Mouse (Mus musculus) cerebellum, postnatal 36 days (tissue): ENCODE data around the gene Ripk4.
A peak's percentile ranks its signal among the peaks of the same experiment; 100 is the strongest.

Experiments
- DNase-seq, 2 experiments: peaks; one replicate each; pipeline ENCODE4 v3.0.0; 2021 to 2022; ENCODE audit warnings: mixed read lengths in 2 of 2

The Ripk4 gene

GRCm38 (mm10) chr16:97763061-97763989 lies at the start of gene Ripk4:
TSS of gene Ripk4 (minus strand) at chr16:97763787.
- DNase-seq, result no peak

- no peak for DNase-seq
Observed at GRCm38 (mm10) chr16:97808881-97809280, 45.3 kb upstream of the Ripk4 start.

- no peak for DNase-seq
Observed at GRCm38 (mm10) chr16:97805646-97806045, 42.1 kb upstream of the Ripk4 start.

- peak; percentile 82 for DNase-seq
Observed at GRCm38 (mm10) chr16:97804680-97805547, 41.3 kb upstream of the Ripk4 start.

- no peak for DNase-seq
Observed at GRCm38 (mm10) chr16:97797950-97798869, 34.6 kb upstream of the Ripk4 start.

- no peak for DNase-seq
Observed at GRCm38 (mm10) chr16:97797212-97797611, 33.6 kb upstream of the Ripk4 start.

GRCm38 (mm10) chr16:97794256-97794655 lies 30.7 kb upstream of the Ripk4 start:
- no peak for DNase-seq

- no peak for DNase-seq
Observed at GRCm38 (mm10) chr16:97783057-97783456, 19.5 kb upstream of the Ripk4 start.

- peak; percentile 79 to 80 for DNase-seq
Observed at GRCm38 (mm10) chr16:97778353-97779025, 14.9 kb upstream of the Ripk4 start.

GRCm38 (mm10) chr16:97766501-97766900 lies 2.9 kb upstream of the Ripk4 start:
- DNase-seq, result no peak

- DNase-seq, result no peak
Observed at GRCm38 (mm10) chr16:97764626-97765025, 1.0 kb upstream of the Ripk4 start.

GRCm38 (mm10) chr16:97763990-97764340 lies 378 bp upstream of the Ripk4 start:
- DNase-seq, result no peak

- no peak for DNase-seq
Observed at GRCm38 (mm10) chr16:97761782-97762181, 1.8 kb downstream of the Ripk4 start.

GRCm38 (mm10) chr16:97759681-97760080 lies 3.9 kb downstream of the Ripk4 start:
- no peak for DNase-seq

GRCm38 (mm10) chr16:97758288-97758687 lies 5.3 kb downstream of the Ripk4 start:
- DNase-seq, result no peak

GRCm38 (mm10) chr16:97756460-97756859 lies 7.1 kb downstream of the Ripk4 start:
- DNase-seq, result no peak

- DNase-seq, result no peak
Observed at GRCm38 (mm10) chr16:97752316-97752941, 11.2 kb downstream of the Ripk4 start.

- DNase-seq, result no peak
Observed at GRCm38 (mm10) chr16:97751884-97752283, 11.7 kb downstream of the Ripk4 start.

GRCm38 (mm10) chr16:97748421-97748820 lies 15.2 kb downstream of the Ripk4 start:
- no peak for DNase-seq

GRCm38 (mm10) chr16:97738030-97738429 lies 25.6 kb downstream of the Ripk4 start:
- DNase-seq, result no peak

- no peak for DNase-seq
Observed at GRCm38 (mm10) chr16:97736562-97736961, 27.0 kb downstream of the Ripk4 start.
